Mouse (Mus musculus) bone marrow macrophage, adult 2 months (primary cell): ENCODE measurements around the gene Gripap1.

ENCODE experiments used
- CTCF ChIP-seq: IDR thresholded peaks from 2 replicates; pipeline ENCODE4 v1.5.1; 2012; ENCODE audit warnings: low read depth, mild to moderate bottlenecking, low read length, moderate library complexity
- POLR2A ChIP-seq: IDR thresholded peaks from 2 replicates; pipeline ENCODE4 v1.6.1; 2012; ENCODE audit warnings: mild to moderate bottlenecking, low read depth, low read length, borderline replicate concordance

- no peak for TF ChIP-seq POLR2A
- TF ChIP-seq CTCF: no peak
Measured at GRCm38 (mm10) chrX:7763631-7764393, 25.8 kb upstream of the Gripap1 start.
